Mouse (Mus musculus) ovary, postnatal 10 days (tissue): ENCODE measurements around the gene Sphk1.
A peak's percentile ranks its signal among the peaks of the same experiment; 100 is the strongest.

Experiments used
- DNase-seq: peaks from one replicate; pipeline ENCODE4 v3.0.0; 2022; ENCODE audit warnings: low spot score

Gene Sphk1

GRCm38 (mm10) chr11:116508689-116509088, 22.0 kb upstream of the Sphk1 start:
- DNase-seq = no peak

- DNase-seq = no peak
These were observed 19.3 kb upstream of the Sphk1 start for GRCm38 (mm10) chr11:116511301-116511868.

GRCm38 (mm10) chr11:116512154-116512553, 18.6 kb upstream of the Sphk1 start:
- no peak for DNase-seq

- DNase-seq = no peak
These were observed 17.7 kb upstream of the Sphk1 start for GRCm38 (mm10) chr11:116512987-116513386.

- no peak for DNase-seq
These were observed 17.1 kb upstream of the Sphk1 start for GRCm38 (mm10) chr11:116513531-116514038.

- DNase-seq = no peak
These were observed 15.2 kb upstream of the Sphk1 start for GRCm38 (mm10) chr11:116515330-116516020.

GRCm38 (mm10) chr11:116518482-116518881, 12.2 kb upstream of the Sphk1 start:
- DNase-seq = no peak

- no peak for DNase-seq
These were observed 9.6 kb upstream of the Sphk1 start for GRCm38 (mm10) chr11:116521143-116521542.

- DNase-seq = no peak
These were observed 8.7 kb upstream of the Sphk1 start for GRCm38 (mm10) chr11:116522046-116522445.

- DNase-seq = no peak
These were observed 7.6 kb upstream of the Sphk1 start for GRCm38 (mm10) chr11:116522886-116523698.

GRCm38 (mm10) chr11:116523699-116524189, 7.0 kb upstream of the Sphk1 start:
- no peak for DNase-seq

- DNase-seq = no peak
These were observed 1.9 kb upstream of the Sphk1 start for GRCm38 (mm10) chr11:116528636-116529320.

- no peak for DNase-seq
These were observed 856 bp downstream of the Sphk1 start for GRCm38 (mm10) chr11:116531371-116532191.

- DNase-seq = no peak
These were observed 1.6 kb downstream of the Sphk1 start for GRCm38 (mm10) chr11:116532262-116532809.

GRCm38 (mm10) chr11:116532810-116533338, 2.1 kb downstream of the Sphk1 start:
- DNase-seq = peak; percentile 67

GRCm38 (mm10) chr11:116533341-116534153, 2.8 kb downstream of the Sphk1 start:
- no peak for DNase-seq

GRCm38 (mm10) chr11:116534154-116534865, 3.6 kb downstream of the Sphk1 start:
- peak; percentile 51 for DNase-seq

GRCm38 (mm10) chr11:116536685-116537084, 6.0 kb downstream of the Sphk1 start:
- no peak for DNase-seq

- no peak for DNase-seq
These were observed 6.7 kb downstream of the Sphk1 start for GRCm38 (mm10) chr11:116537388-116537787.
